Mouse (Mus musculus): Measurements from ENCODE around the gene Gm136.

The Gm136 gene

DNA sequence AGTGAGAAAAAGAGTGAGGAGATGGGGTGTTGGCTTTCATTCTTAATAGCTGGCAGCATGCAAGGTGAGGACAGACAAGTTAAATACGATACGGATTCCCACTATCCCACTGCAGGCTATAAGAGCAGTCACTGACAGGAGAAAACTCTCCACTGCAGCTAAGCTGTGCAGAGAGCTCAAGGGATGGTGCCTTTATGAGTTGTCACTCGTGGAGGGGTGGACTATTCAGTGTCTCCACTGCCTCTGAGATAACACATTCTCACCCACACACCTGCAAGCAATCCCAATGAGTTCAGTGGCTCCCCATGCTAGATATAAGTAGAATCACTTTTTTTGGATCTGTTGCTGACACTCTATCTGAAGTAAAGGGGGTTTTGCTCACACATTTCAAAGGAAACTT is 47.9 kb downstream of the Gm136 start:
- DNase-seq (ENCODE audit: low spot score in 2 of 2): no peak

DNA sequence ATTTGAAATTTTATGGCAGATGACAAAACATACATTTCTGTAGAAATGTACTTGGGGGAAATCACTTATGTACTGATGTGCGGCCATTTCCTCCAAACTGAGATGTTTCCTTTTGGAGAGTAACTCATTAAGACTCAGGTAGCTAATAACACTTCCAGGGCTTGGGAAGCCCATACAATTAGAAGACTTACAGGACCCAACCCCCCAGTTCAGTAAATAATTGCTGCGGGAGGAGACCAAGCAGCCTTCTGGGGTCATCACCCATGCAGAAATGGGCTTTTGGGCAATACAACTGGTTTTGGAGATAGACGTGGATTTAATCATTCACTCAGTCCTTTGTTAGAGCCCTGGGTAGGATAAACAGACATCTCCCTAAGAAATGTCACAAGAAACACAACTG is 48.8 kb downstream of the Gm136 start:
- no peak for DNase-seq (ENCODE audit: low spot score in 2 of 2)

DNA sequence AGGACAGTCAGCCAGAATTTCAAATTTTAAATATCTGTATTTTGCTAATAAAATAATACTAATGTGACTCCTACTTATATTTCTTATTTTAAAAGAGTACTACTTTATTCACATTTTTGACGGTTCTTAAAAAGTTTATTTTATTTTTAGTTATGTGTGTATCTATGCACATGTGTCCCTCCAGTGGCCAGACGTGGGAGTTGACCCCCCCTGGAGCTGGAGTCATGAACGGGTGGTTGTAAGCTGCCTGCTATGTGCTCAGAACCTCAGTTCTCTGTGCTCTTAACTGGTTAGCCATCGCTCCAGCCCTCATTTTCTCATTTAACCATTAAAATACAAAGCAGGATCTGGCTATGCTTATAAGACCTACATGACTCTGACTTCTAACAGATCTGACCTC is 53.0 kb downstream of the Gm136 start:
- no peak for DNase-seq (ENCODE audit: low spot score in 2 of 2)

DNA sequence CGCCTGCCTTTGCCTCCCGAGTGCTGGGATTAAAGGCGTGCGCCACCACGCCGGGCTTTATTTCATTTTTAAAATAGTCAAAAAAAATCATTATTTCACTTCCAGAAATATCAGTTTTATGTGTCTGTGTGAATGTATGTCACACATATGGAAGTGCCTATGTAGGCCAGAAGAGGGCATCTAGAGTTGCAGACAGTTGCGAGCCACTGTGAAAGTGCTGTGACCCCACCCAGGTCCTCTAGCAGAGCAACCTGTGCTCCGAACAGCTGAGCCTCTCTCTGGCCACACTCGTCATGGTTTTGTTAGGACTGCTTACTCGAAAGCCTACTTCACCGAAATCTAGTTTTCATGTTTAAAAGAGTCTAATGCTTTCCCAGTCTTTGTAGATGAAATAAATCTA is 53.8 kb downstream of the Gm136 start:
- DNase-seq (ENCODE audit: low spot score in 2 of 2): no peak

DNA sequence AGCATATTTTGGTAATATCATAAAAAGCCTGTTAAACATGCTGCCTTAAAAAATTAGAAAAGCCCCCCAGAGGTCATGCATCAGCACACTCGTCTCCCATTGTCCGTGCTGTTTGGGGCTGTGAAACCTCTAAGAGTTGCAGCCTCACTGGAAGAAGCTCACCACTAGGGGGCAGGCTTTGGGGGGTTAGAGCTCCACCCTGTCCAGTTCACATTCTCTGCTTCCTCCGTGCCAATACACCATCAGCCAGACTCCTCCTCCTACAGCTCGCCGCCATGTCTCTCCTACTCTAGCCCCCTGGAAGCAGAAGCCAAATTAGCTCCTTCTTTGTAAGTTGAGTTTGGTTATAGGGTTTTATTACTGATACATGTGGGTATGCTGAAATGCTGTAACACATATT is 54.5 kb downstream of the Gm136 start:
- DNase-seq (ENCODE audit: low spot score in 2 of 2): peak; percentile 35 to 61
